Mouse (Mus musculus) kidney, postnatal 36 days (tissue): ENCODE measurements around the gene Tesk2.
"Not testable (repeated sequence)": the region's sequence is repeated elsewhere in the genome, so short reads cannot be mapped to it uniquely, and the experiment has no call there.

ENCODE experiments used
- DNase-seq, 2 experiments: peaks; one replicate each; pipeline ENCODE4 v3.0.0; 2021 to 2022; ENCODE audit warnings: mixed read lengths in 2 of 2

Tesk2 gene

GRCm38 (mm10) chr4:116720343-116721097 lies at the start of gene Tesk2:
Tesk2 (plus strand) TSS chr4:116720948.
- peak; percentile 94 to 99 for DNase-seq

- peak; percentile 42 to 72 for DNase-seq
Observed at GRCm38 (mm10) chr4:116672785-116673184, 48.0 kb upstream of the Tesk2 start.

DNA sequence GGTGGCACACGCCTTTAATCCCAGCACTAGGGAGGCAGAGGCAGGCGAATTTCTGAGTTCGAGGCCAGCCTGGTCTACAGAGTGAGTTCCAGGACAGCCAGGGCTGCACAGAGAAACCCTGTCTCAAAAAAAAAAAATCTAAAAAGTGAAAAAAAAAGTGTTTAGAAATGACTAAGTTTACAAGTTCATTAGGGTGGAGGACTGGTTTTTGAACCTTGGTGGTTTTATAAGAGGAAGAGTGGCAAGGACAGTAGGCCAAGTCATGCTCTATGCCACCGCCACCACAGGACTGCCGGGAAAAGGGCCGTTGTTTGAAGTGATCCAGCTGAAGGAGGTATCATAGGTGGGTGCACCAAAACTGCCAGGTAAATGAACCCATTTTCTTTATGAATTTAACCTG lies 46.0 kb upstream of the Tesk2 start:
- DNase-seq, result not testable (repeated sequence)

DNA sequence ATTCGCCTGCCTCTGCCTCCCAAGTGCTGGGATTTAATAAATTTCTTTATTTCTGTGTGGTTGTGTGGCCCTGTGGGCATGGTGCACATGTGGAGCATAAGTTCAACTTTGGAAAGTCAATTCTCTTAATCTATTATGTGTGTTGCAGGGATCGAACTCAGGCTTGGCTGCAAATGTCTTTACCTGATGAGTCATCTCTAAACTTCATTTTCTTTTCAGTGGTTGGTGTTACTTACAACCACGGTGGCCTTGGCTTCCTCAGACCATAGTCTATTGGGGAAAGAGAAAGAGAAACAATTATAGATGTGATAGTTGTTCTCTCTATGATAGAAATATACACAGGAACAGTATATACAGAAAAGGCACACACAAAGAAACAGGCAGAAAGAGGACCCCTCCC lies 44.7 kb upstream of the Tesk2 start:
- DNase-seq, result no peak

GRCm38 (mm10) chr4:116677808-116678207 lies 42.9 kb upstream of the Tesk2 start:
- DNase-seq, result no peak

- no peak for DNase-seq
Observed at GRCm38 (mm10) chr4:116679141-116679540, 41.6 kb upstream of the Tesk2 start.

- not testable (repeated sequence) for DNase-seq
Observed at GRCm38 (mm10) chr4:116680521-116680920, 40.2 kb upstream of the Tesk2 start.

DNA sequence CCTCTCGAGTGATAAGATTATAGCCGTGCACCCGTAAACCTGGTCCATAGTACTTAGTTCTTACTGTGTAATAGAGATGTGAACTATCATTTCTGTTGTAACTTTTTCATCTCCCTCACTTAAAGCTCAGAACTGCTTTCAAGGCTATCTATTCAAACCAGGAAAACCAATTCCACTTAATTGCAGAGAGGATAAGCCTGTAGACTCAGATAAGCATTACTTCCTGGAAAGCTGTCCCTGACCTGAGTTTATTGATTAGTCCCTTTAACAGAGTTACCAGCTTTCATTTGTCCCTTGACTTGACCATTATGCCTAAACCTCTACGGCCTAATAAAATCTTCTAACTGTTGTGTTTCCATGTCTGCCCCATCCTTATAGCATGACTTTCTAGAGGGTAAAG lies 36.8 kb upstream of the Tesk2 start:
- no peak for DNase-seq

DNA sequence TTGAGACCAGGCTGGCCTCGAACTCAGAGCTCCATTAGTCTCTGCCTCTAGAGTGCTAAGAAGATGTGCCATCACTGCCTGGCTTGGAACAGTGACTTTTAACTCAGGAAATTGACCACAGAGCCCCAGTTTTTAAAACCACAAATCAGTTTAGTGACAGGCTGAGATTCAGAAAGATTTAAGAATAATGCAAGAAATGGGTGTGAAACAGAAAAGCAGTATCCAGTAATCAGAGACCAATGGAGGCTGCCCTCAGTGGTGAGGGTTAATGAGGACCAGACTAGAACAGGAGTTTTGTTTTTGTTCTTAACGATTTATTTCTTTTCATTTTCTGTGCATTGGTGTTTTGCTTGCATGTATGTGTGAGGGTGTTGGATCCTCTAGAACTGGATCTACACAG lies 36.1 kb upstream of the Tesk2 start:
- DNase-seq, result no peak

DNA sequence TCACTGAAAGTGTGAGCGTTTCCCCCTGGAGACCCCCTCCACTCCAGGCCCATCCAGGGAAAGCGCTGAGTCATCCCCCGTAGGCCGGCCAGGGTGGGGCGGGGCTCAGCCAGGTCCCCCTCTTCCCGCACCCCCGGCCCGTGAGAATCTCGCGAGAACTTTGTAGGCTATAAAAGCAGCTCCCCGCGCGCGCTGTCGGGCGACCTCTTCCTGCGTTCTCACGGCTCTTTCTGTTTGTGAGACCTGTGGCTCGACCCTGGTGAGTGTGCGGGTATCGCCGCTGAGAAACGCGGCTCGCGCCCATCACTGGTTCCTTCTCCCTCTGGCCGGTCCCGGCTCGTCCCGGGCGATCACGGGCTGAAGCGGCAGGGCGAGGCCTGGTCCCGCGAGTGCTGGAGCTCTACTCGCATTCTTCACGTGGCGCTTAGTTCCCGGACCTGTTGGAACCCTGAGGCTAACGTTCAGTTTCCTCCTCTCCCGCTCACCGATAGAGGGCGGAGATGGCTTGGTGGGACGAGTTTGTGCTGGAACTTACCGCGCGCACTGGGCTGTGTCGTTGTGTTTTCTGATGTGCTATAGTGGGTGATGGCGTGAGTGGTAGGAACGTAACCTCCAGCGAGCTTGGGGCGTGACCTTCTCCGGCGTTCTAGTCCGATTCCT lies 35.2 kb upstream of the Tesk2 start, which contains the start of gene Prdx1:
Prdx1 (plus strand) TSS at position 143 of the 660 bp plus-strand sequence.
- peak; percentile 93 to 97 for DNase-seq

DNA sequence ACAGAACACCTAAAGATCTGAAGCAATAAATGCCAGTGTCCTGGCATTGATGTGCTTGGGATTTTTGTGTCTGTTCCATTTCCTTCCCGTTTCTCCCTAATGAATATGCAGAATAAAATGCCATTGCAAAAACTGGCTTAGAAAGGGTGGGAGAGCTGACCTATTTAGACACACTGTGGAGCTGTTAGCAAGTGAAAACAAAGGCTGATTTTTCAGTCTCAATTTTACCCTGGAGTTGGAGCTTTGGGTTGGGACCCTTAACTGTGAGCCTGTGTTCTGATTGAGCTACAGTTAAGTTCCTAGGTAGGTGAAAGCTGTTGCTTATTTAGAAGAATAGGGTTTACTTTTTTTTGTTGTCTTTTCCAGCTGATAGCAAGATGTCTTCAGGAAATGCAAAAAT lies 33.7 kb upstream of the Tesk2 start:
- DNase-seq, result no peak

DNA sequence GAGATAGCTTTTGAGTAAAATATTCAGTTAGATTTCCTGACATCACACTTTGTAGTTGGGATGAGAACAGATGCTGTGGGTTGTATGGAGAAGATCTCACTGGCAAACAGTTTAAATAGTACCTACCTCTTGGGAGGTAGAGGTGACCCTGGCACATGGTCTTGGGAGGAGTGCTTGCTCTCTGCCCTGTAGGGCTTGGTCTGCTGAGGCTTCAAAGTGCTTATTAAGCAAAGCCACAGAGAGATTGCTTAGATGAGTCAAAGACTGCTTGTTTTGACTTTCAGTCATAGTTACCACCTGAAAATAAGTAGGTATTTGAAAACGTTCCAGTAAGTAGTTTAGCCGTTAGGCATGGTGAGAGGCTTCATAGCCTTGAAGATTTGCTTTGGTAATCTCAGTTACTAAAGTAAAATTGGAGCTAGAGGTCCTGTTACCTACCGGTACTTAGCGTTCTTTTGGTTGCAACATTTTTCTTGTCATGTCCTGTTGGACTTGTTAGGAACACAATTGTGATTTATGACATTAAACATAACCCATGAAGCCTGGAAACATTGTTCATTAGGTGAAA lies 31.4 kb upstream of the Tesk2 start:
- DNase-seq, result peak; percentile 55 to 78

GRCm38 (mm10) chr4:116692146-116692545 lies 28.6 kb upstream of the Tesk2 start:
- DNase-seq, result no peak

GRCm38 (mm10) chr4:116693785-116694184 lies 27.0 kb upstream of the Tesk2 start:
- DNase-seq, result no peak

GRCm38 (mm10) chr4:116698693-116699342 lies 21.9 kb upstream of the Tesk2 start:
- peak; percentile 58 to 81 for DNase-seq

DNA sequence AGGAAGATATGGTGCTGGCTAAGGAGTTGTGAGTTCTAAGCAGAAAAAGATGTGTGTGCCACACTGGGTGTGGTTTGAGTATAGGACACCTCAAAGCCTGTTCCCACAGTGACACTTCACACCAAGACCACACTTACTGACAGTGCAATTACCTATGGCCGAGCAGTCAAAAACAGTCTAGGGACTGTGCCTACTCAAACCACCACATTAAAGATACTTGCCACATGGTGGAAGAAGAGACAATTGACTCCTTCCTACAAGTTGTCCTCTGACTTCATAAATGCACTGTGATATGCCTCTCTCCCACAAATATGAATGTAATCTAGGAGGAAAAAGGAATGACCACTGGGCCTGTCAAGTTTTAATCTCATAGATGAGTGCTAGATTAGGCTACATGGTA lies 19.8 kb upstream of the Tesk2 start:
- DNase-seq, result no peak

DNA sequence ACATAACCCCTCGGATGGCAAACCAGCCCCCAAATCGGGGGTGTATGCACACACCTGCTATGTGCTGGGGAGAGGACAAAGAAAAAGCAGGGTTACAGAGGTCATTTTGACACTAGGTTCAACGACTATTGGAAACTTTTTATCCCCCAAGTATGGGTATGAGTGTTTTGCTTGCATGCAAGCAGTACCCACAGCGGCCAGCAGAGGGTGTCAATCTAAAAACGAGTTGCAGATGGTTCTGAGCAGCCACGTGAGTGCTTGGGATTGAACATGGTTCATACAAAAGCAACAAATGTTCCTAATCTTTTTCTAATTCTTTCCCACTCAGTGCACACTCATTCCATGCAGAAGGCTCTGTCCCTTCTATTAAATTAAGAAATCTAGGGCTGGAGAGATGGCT lies 16.9 kb upstream of the Tesk2 start:
- peak; percentile 70 to 91 for DNase-seq

DNA sequence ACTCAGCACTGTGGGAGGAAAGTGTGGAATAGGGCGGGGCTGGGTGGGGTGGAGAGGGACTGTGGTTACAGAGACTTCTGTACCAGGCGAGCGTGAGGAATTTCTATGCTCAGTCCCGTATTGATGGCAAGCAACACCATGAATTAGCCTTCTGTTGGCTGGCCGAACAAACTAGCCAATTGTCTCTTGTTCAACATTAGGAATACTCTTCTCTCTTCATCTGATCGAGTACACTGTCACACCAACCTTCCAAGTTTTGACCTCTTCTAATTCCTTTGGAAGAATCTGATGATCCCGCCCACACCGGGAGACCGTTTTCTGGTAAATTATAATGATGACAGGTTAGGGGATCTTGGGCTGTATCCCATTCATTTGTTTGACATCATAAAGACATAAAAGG lies 13.1 kb upstream of the Tesk2 start:
- no peak for DNase-seq

- peak; percentile 92 to 98 for DNase-seq
Observed at GRCm38 (mm10) chr4:116708201-116708764, 12.5 kb upstream of the Tesk2 start, which contains the start of the genes Mmachc and Ccdc163. Mmachc (minus strand) TSS chr4:116708406. Ccdc163 (plus strand) TSS chr4:116708509.

DNA sequence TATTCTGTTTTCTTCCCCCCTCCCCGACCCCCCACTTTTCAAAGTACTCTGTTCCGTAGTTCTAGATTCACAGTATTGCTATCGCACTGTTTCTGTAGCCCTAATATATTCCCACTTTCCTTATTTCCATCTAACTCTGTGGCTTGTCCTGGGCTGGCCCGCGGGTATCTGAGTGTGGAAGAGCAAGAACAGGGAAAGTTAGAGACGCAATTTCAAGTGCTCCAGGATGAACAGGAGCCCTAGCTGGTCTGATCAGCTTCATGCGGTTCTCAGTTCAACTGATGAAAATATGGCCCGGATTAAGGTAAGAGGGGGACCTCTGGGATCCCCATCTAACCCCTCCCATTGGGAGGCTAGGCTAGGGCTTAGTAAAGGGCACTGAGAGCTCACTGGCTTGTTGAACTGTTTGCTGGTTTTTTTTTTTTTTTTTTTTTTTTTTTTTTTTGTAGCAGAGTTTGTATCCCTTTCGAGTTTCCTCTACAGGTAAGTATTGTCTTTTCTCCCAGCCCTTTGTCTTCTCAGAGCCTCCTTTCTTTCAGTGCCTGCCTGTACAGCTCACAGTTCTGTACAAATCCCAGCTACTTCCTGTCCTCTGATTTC lies 11.9 kb upstream of the Tesk2 start:
- DNase-seq, result no peak

DNA sequence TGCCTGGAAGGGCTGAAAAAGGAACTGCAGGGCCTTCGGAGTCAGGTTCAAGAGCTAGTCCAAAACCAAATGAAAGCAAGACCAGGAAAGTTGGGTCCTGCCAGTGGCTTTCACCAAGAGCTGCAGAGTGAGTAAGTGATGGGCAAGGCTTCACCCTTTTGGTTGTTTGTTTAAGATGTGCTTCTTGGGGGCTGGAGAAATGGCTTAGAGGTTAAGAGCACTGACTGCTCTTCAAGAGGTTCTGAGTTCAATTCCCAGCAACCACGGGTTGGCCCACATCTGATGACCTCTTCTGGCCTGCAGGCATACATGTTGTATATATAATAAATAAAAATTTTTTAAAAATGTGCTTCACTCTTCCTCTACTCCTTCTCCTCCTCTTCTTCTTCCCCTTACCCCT lies 10.6 kb upstream of the Tesk2 start:
- DNase-seq, result no peak

GRCm38 (mm10) chr4:116712536-116712935 lies 8.2 kb upstream of the Tesk2 start:
- no peak for DNase-seq

DNA sequence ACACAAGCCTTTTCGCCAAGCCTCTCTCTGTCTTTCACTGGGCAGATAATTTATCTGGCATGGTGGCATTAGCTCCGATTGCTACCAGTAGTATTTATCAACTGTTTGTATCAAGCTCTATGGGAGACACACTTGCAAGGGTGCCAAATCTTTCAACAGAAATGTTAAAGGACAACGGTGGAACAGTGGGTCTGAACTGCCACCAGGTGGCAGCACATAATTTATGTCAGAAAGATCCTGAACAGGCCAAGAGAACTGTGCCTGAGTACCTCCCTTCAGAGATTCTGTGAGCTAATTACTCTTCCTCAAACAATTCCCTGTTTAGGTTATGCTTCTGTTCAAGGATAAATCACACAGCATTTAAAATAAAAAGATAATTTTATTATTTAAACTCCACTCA lies 1.4 kb upstream of the Tesk2 start:
- DNase-seq, result peak; percentile 78 to 84
